Mouse (Mus musculus): Measurements from ENCODE around the gene Pced1a.

The Pced1a gene

GRCm38 (mm10) chr2:130392836-130393235 is 31.7 kb downstream of the Pced1a start:
- CTCF ChIA-PET, result no interaction called here

- CTCF ChIA-PET, result interaction anchor here (0.6 kb wide), 1 partner anchor 176 kb away, joined by 5 read pairs; no protein-coding TSS in a partner anchor
These were observed 33.4 kb downstream of the Pced1a start for GRCm38 (mm10) chr2:130390993-130391625.

- CTCF ChIA-PET, result interaction anchor here (1.2 kb wide), 1 partner anchor 209 kb away, joined by 3 read pairs; no protein-coding TSS in a partner anchor
These were observed 35.7 kb downstream of the Pced1a start for GRCm38 (mm10) chr2:130388796-130389195.

GRCm38 (mm10) chr2:130386212-130386611 is 38.3 kb downstream of the Pced1a start:
- CTCF ChIA-PET, result no interaction called here

- CTCF ChIA-PET, result no interaction called here
These were observed 40.6 kb downstream of the Pced1a start for GRCm38 (mm10) chr2:130383895-130384294.

- CTCF ChIA-PET, result no interaction called here
These were observed 41.3 kb downstream of the Pced1a start for GRCm38 (mm10) chr2:130383205-130383604.

- CTCF ChIA-PET, result no interaction called here
These were observed 49.5 kb downstream of the Pced1a start for GRCm38 (mm10) chr2:130374951-130375350.

- CTCF ChIA-PET, result interaction anchor here (0.7 kb wide), 1 partner anchor 15 kb away, joined by 6 read pairs; no protein-coding TSS in a partner anchor
These were observed 51.5 kb downstream of the Pced1a start for GRCm38 (mm10) chr2:130373026-130373425.

GRCm38 (mm10) chr2:130367386-130367785 is 57.1 kb downstream of the Pced1a start:
- CTCF ChIA-PET, result interaction anchor here (0.6 kb wide), 1 partner anchor 8 kb away, joined by 3 read pairs; no protein-coding TSS in a partner anchor
